Mouse (Mus musculus): ENCODE measurements around the gene Stam2. TPM values are rescaled to one million over a fixed set of nuclear protein-coding genes. Genes with fewer than 3 reads are reported as not detected.

Stam2 gene
- polyA plus RNA-seq, 1 experiment from 2014 or later = 13.5 TPM

DNA sequence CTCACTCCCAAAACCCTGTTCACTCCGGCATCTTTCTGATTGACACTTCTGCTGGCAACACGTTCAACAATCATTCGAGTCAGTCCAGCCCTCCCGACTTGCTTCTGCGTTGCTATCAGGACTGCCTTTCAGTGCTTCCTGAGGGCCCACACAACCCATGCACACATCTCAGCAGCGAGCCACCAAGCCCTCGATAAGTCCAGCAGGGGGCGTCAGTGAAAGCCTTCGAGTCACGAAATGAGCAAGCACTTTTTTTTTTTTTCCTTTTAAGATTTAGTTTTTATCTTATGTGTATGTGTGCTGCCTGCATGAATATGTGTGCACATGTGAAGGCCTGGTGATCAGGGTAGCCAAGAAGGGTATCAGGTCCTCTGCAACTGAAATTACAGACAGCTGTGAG lies 16.5 kb upstream of the Stam2 start:
- H3K27ac ChIP-seq = no peak overlapping the region
- H3K4me1 ChIP-seq = no peaks in the 10 kb centered on the region
- WGBS (ENCODE audit: insufficient replicate concordance) = 14% methylated on average over 10 of the region's 10 CpGs
- no peaks in the 10 kb centered on the region for H3K27me3 ChIP-seq (replicated peaks)
- H3K36me3 ChIP-seq = no peaks in the 10 kb centered on the region
- H3K9me3 ChIP-seq (replicated peaks) = no peaks in the 10 kb centered on the region
- no peak overlapping the region for H3K9ac ChIP-seq
- H3K4me3 ChIP-seq = no peak overlapping the region
- no peak overlapping the region for H3K4me2 ChIP-seq
- ATAC-seq = no peak

DNA sequence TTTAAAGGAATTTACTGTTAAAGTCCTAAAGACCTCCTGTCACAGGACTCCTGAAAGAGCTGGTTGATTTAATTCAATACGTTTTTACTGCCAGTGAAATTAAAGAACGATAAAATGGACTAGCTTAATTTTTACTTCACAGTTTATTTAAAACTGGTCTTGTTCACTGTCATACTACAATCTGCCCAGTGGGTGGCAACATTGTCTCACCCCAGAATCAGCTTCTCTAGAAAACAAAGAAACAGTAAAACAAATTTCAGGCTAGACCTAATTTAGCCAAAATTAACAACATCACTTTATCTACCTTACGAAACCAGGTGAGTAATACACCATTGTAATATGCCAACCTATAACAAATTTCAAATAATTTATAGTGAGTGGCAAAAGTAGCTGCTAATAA lies 14.6 kb upstream of the Stam2 start:
- no peaks in the 10 kb centered on the region for H3K9me3 ChIP-seq (replicated peaks)
- no peaks in the 10 kb centered on the region for H3K4me1 ChIP-seq
- H3K4me2 ChIP-seq = no peak overlapping the region
- H3K9ac ChIP-seq = no peak overlapping the region
- 8% methylated on average over 3 of the region's 3 CpGs for whole genome bisulfite sequencing (ENCODE audit: insufficient replicate concordance)
- ATAC-seq = no peak
- no peaks in the 10 kb centered on the region for H3K36me3 ChIP-seq
- H3K27me3 ChIP-seq (replicated peaks) = no peaks in the 10 kb centered on the region
- H3K27ac ChIP-seq = no peak overlapping the region
- no peak overlapping the region for H3K4me3 ChIP-seq

- Histone ChIP-seq H3K4me1 (no peaks in the 10 kb centered on the region), H3K9ac (no peak overlapping the region), H3K4me2 (no peak overlapping the region), H3K27me3 (replicated peaks) (no peaks in the 10 kb centered on the region), H3K36me3 (no peaks in the 10 kb centered on the region), H3K9me3 (replicated peaks) (no peaks in the 10 kb centered on the region), H3K4me3 (no peak overlapping the region), H3K27ac (no peak overlapping the region)
- WGBS (ENCODE audit: insufficient replicate concordance) = 55% methylated on average over 3 of the region's 3 CpGs
- ATAC-seq = no peak
Measured at GRCm38 (mm10) chr2:52753573-52754317, 11.7 kb upstream of the Stam2 start.

- Histone ChIP-seq H3K9me3 (replicated peaks) (no peaks in the 10 kb centered on the region), H3K27ac (no peak overlapping the region), H3K4me3 (no peak overlapping the region), H3K27me3 (replicated peaks) (no peaks in the 10 kb centered on the region), H3K4me1 (peaks cover 19% of the 10 kb centered on the region), H3K4me2 (no peak overlapping the region), H3K9ac (no peak overlapping the region), H3K36me3 (peaks cover 3% of the 10 kb centered on the region; the same call in 1 of the 2 replicates)
- ATAC-seq = no peak
Measured at GRCm38 (mm10) chr2:52744099-52744498, 2.0 kb upstream of the Stam2 start.

DNA sequence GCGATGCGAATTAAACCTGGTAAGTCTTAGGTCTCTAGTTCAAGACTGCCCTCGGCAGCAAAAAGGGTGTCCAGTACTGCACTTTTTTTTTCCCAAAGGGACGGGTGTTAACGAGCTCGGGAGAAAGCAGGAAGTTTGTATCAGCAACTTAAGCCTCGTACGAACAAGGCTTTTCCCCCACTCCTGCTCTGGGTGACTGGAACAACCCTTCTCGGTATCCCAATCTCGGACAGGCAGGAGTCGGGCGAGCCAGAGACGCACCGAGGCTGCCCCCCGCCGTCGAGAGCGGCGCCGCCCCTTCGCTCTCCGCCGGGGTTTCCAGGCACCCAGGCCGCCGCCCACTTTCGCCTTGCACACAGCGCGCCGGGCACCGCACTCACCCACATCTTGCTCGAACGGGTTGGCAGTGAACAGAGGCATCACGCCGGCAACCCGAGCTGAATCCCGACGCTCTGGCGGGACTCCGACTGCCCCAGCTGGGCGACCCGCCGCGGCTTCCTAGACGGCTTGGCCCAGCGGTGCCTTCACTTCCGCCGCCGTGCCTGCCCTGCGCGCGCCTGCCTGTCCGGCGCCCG lies 313 bp downstream of the Stam2 start:
- WGBS (ENCODE audit: insufficient replicate concordance) = under 1% methylated on average over 54 of the region's 54 CpGs
- peak; percentile 88 for ATAC-seq
- Histone ChIP-seq H3K4me3 (peak overlapping the region; percentile 82), H3K36me3 (peaks cover 8% of the 10 kb centered on the region; the same call in 1 of the 2 replicates), H3K9me3 (replicated peaks) (no peaks in the 10 kb centered on the region), H3K9ac (peak overlapping the region; percentile 82), H3K4me1 (peaks cover 19% of the 10 kb centered on the region), H3K27ac (peak overlapping the region; percentile 83), H3K4me2 (peak overlapping the region; percentile 86), H3K27me3 (replicated peaks) (no peaks in the 10 kb centered on the region)

GRCm38 (mm10) chr2:52740596-52740995 lies 1.5 kb downstream of the Stam2 start:
- Histone ChIP-seq H3K4me1 (peaks cover 19% of the 10 kb centered on the region), H3K27me3 (replicated peaks) (no peaks in the 10 kb centered on the region), H3K27ac (no peak overlapping the region), H3K9ac (no peak overlapping the region), H3K36me3 (peaks cover 8% of the 10 kb centered on the region; the same call in 1 of the 2 replicates), H3K4me3 (no peak overlapping the region), H3K9me3 (replicated peaks) (no peaks in the 10 kb centered on the region), H3K4me2 (0 out of 2 replicates have a peak overlapping the region, but pooled peaks have one; percentile 18)
- no peak for ATAC-seq
- WGBS (ENCODE audit: insufficient replicate concordance) = 66% methylated on average over 4 of the region's 4 CpGs

- Histone ChIP-seq H3K27ac (no peak overlapping the region), H3K9me3 (replicated peaks) (no peaks in the 10 kb centered on the region), H3K4me1 (no peaks in the 10 kb centered on the region), H3K9ac (no peak overlapping the region), H3K36me3 (peaks cover 10% of the 10 kb centered on the region; the same call in 1 of the 2 replicates), H3K27me3 (replicated peaks) (no peaks in the 10 kb centered on the region), H3K4me2 (no peak overlapping the region), H3K4me3 (no peak overlapping the region)
- no peak for ATAC-seq
- 89% methylated on average over 7 of the region's 7 CpGs for WGBS (ENCODE audit: insufficient replicate concordance)
Measured at GRCm38 (mm10) chr2:52734504-52734903, 7.6 kb downstream of the Stam2 start.

- no peaks in the 10 kb centered on the region for H3K9me3 ChIP-seq (replicated peaks)
- 0 out of 2 replicates have a peak, but pooled peaks cover 3% of the 10 kb centered on the region for H3K36me3 ChIP-seq
- no peak overlapping the region for H3K4me2 ChIP-seq
- no peak overlapping the region for H3K27ac ChIP-seq
- ATAC-seq = no peak
- no peak overlapping the region for H3K4me3 ChIP-seq
- H3K9ac ChIP-seq = no peak overlapping the region
- 79% methylated on average over 7 of the region's 7 CpGs for WGBS (ENCODE audit: insufficient replicate concordance)
- H3K4me1 ChIP-seq = no peaks in the 10 kb centered on the region
- no peaks in the 10 kb centered on the region for H3K27me3 ChIP-seq (replicated peaks)
Measured at GRCm38 (mm10) chr2:52733659-52734058, 8.4 kb downstream of the Stam2 start.

GRCm38 (mm10) chr2:52732611-52733010 lies 9.5 kb downstream of the Stam2 start:
- ATAC-seq = no peak
- H3K27ac ChIP-seq = no peak overlapping the region

DNA sequence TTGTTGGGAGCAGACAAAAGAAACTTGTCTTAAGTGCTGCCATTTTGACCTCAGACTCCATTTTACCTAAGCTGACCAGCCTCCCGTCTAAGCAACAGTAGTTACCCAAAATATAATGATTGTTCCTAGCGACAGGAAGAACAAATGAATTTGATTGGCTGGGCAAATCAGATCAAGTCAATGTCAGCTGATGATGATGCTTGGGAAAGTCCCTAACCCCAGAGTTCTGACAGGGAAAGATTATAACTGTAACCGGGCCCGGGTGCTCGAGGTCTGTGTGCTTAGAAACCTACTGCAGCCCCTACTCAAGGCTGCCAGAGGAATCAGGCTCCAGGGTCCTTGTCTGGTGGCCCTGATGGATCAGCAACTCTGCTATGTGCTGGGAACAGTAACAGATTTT lies 10.1 kb downstream of the Stam2 start:
- 63% methylated on average over 5 of the region's 5 CpGs for WGBS (ENCODE audit: insufficient replicate concordance)
- H3K4me1 ChIP-seq = no peaks in the 10 kb centered on the region

More at GRCm38 (mm10) chr2:52732611-52733010, 9.5 kb downstream of the Stam2 start:
- H3K4me1 ChIP-seq = no peaks in the 10 kb centered on the region
- 0 out of 2 replicates have a peak, but pooled peaks cover 3% of the 10 kb centered on the region for H3K36me3 ChIP-seq
- H3K9ac ChIP-seq = no peak overlapping the region
- no peaks in the 10 kb centered on the region for H3K27me3 ChIP-seq (replicated peaks)
- H3K9me3 ChIP-seq (replicated peaks) = no peaks in the 10 kb centered on the region
- WGBS (ENCODE audit: insufficient replicate concordance) = 85% methylated on average over 7 of the region's 7 CpGs
- no peak overlapping the region for H3K4me2 ChIP-seq
- H3K4me3 ChIP-seq = no peak overlapping the region

DNA sequence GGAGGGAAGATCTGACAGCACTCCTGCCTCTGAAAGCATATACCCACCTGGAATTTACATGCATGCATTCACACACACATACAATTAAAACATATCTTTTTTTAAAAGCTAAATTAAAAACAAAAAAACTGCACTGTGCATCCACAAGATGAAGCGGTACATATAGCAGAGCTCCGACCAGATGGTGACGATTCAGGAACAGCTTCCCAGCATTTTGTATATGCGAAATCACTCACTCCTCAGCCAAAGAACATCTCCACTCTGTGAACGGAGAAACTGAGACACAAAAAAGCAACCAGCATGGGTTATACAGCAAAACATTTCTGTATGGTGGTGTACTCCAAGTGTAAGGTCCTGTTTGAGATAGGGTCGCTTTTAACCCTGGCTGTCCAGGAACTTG lies 11.2 kb downstream of the Stam2 start:
- Histone ChIP-seq H3K27me3 (replicated peaks) (no peaks in the 10 kb centered on the region), H3K4me3 (no peak overlapping the region), H3K9ac (no peak overlapping the region), H3K4me1 (no peaks in the 10 kb centered on the region), H3K9me3 (replicated peaks) (no peaks in the 10 kb centered on the region), H3K36me3 (0 out of 2 replicates have a peak, but pooled peaks cover 3% of the 10 kb centered on the region), H3K4me2 (no peak overlapping the region), H3K27ac (no peak overlapping the region)
- WGBS (ENCODE audit: insufficient replicate concordance) = 80% methylated on average over 6 of the region's 6 CpGs
- ATAC-seq = no peak

More for the DNA sequence above, 10.1 kb downstream of the Stam2 start:
- no peaks in the 10 kb centered on the region for H3K9me3 ChIP-seq (replicated peaks)
- no peak overlapping the region for H3K4me3 ChIP-seq
- H3K4me2 ChIP-seq = no peak overlapping the region
- H3K27ac ChIP-seq = no peak overlapping the region
- no peak overlapping the region for H3K9ac ChIP-seq
- H3K27me3 ChIP-seq (replicated peaks) = no peaks in the 10 kb centered on the region
- no peak for ATAC-seq
- 0 out of 2 replicates have a peak, but pooled peaks cover 3% of the 10 kb centered on the region for H3K36me3 ChIP-seq

- Histone ChIP-seq H3K36me3 (peaks cover 2% of the 10 kb centered on the region; the same call in 1 of the 2 replicates), H3K4me2 (no peak overlapping the region), H3K9me3 (replicated peaks) (no peaks in the 10 kb centered on the region), H3K27ac (no peak overlapping the region), H3K4me1 (no peaks in the 10 kb centered on the region), H3K27me3 (replicated peaks) (no peaks in the 10 kb centered on the region), H3K9ac (no peak overlapping the region), H3K4me3 (no peak overlapping the region)
- WGBS (ENCODE audit: insufficient replicate concordance) = 77% methylated on average over 13 of the region's 13 CpGs
- no peak for ATAC-seq
Measured at GRCm38 (mm10) chr2:52720231-52721025, 21.7 kb downstream of the Stam2 start.
